Mouse (Mus musculus): ENCODE data around the gene Opcml.

The Opcml gene

DNA sequence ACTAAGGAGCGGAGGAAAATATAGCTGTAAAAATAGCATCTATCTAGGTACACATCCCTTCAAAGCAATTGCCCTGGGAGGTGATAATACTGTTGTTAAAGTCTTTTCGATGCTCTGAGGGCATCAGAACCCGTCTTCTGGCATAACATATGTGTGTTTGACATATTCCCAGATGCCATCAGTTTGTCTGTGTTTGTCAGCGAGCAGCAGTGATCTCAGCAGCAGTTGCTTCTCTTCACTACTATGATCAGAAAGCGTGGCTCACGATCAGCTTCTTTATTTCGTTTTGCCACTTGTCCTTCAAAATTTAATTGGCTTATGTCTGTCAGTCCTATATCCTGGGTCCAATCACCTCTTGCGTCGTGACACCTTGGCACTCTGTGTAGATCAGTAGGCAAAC is 447.9 kb downstream of the Opcml start:
- DNase-seq (ENCODE audit: low spot score in 2 of 2) = no peak

DNA sequence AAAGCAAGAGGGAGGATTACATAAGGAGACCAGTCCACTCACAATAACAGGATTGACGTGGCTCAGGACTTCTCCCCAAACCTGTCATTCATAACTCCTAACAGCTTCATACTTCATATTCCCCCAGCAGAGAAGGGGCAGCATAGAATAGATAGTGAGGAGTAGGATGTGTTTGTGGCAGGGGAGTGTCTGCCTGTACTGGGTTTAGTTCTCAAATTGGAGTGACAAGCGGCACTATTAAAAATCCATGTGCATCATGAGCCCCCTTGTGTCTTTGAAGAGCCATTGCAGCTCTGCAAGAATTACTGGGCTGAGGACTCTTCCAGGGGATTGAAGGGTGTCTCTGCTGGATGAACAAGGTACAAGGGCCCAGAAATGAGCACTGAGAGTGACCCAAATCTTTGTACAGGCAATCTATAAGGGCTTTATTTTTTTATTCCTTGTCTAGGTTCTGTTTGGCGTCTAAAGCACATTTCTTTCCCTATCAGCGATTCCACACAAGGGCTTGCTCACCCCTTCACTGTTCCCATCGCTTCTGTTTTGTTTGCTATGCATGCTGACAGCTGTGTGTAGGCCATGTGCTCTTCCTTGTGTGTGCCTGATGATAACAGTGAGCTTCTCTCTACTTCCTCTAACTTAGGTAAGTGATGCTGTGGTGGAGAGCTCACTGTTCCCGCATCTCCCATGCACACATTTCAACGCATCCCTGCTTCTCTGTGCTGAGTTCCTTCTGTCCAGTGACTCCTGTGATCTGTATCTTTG is 457.3 kb downstream of the Opcml start:
- no peak for DNase-seq (ENCODE audit: low spot score in 2 of 2)

DNA sequence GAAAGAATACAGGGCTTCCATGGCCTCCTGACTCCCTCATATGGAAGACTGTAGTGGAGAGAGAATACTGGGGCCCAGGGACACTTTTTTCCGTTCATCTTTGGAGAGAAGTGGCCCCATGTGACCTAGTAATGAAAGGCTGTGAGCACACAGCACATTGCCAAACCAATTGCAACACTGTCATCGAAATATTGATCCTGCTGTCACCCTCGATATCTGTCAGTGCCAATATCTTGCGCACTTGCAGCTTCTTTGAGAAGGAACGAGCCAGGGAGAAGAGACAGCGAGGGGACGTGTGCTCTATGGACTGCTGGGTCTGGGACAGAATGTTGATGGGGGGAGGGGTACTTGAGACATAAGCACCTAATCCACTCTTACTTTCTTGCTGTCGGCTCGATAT is 460.8 kb downstream of the Opcml start:
- no peak for DNase-seq (ENCODE audit: low spot score in 2 of 2)

DNA sequence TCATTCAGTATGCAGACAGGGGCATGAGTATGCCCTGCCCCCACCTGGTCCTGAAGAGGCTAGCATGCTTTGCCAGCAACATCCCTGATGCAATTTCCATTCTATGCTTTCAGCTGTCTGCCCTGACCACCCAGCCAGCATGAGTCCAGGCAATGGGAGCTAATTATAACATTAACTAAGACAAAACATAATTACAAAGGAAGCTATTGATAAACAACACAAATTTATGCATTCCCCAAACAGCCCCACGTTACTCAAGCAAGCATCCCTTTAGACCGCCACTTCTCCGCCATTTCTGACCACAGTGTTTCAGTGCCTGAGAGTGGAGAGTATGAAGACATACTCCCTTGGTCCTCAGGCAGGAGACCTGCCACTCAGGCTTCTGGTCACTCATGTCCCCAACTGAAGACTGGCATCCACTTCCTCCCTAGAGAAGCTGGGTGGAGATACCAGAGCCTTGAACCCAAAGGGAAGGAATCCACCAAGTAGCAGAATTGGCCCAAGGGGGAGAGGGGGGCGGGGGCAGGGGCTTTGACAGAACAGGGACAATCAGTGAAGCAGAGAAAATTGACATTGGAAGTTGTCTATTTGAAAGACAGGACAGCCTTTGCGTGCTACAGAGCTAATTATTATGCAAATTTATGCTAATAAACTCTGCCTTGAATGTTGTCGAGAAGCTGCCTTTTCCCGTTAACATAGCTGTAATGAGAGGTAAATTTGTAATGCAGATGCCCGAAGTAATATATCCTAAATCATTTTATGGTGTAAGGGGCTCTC is 464.7 kb downstream of the Opcml start:
- no peak for DNase-seq (ENCODE audit: low spot score in 2 of 2)

DNA sequence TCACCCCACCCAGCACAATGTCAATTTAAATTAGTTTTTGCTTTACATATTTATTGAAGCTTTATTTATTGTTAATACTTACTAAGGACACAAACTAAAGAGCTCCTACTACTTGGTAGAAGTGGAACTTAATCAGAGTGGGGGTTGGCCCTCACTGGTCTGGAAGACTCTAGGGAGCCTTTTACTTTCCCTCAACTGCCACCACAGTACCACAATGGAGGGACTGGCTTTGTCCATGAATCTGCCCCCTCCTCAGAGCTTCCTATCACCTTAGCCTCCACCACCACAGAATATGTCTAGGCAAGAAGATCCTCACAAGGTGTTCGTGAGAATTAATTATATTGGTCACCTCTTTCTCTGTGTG is 465.3 kb downstream of the Opcml start:
- no peak for DNase-seq (ENCODE audit: low spot score in 2 of 2)

DNA sequence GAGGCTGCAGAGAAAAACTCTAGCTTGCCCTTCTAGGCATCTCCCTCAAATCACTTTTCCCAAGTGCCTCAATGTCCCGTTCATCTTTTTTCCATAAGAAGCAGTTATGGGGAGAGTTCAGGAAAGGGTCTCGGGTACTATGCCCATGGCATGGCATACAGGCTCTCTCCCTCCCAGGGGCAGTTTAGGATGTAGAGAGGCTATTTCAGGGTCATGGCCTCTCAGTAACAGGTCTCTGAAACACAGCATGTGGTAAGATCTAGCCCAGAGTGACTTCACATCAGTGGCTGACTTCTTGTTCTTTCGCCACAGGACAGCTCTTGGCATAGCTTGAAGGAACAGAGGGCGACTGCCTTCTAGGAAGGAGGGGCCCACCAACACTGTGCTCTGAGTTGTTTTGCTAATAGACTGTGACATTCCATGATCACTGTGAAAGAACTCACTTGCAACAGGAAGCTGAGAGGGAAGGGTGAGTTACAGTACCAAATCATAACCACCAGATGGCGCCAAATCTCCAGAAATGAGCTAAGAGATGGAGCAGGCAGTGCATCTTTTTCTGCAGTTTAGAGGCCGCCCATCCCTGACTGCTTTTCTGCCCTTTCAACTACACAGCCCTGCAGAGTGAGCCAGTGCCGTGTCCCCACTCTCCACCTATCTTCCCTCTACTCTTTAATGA is 470.6 kb downstream of the Opcml start:
- peak; percentile 11 to 54 for DNase-seq (ENCODE audit: low spot score in 2 of 2)

DNA sequence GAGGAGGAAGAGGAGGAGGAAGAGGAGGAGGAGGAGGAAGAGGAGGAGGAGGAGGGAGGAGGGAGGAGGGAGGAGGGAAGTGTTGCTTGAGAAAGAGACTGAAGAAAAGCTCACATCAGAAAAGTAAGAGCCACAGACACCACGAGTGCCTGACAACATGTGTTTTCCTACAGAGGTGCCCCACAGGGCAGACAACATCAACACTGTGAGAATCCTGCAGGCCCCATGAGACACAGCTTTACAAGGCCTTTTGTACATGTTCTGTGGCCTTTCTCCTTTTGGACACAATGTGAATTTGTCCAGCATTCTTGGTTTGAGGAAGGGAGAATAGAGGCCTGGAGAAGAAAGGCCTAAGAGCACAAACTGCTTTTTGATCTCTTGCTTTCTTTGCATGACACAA is 471.4 kb downstream of the Opcml start:
- DNase-seq (ENCODE audit: low spot score in 2 of 2) = no peak

DNA sequence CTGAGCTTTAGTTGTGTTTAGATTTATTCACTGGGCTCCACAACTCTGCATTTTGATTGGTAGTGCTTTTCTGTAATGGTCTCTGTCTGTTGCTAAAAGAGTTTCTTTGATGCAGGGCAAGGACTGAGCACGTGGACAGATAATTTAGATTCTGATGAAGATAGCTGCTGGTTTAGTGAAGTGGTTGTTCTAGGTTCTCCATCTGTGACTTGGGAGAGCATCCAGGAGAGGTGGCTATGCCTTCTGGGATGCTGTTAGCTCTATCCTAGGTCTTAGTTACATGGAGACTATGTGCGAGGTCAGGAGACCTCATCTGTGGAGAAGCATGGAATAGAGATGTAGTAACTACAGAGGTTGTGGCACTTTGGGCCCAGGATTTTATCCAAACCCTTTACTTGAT is 472.3 kb downstream of the Opcml start:
- no peak for DNase-seq (ENCODE audit: low spot score in 2 of 2)

DNA sequence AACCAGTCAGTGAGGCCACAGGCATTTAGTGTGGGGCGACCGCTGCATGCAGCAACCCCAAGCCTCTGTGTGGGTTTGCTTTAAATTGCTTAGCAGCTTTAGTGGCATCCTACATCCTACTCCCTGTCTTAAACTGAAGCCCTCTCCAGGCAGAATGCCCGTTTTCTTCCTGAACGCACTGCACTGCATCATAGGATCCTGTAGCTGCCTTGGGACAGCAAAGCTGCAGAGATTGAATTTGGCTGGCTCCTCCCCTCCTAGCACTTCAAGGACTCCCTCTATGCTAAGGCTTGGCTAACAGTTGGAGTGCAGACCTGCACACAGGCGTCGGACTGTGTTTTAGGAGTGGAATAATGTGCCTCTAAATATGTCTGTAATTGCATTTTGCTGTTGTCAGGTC is 474.2 kb downstream of the Opcml start:
- no peak for DNase-seq (ENCODE audit: low spot score in 2 of 2)

DNA sequence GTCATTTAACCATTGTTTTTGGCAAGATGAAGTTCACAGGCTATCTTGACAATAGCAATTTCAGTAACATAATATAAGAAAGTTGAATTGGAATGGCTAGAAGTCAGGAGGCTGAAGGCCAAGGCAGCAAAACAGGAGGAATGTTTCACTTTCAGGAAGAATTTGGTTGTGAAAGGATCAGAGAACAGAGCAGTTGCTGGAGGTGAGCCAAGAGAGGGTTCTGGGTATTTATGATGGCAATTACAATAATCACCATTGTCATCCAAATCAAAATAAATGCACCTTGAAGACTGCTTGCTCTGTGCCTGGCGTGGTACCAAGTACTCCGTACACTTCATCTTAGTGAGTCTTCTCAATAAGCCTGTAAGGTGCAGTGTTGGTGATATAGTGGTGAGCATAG is 483.2 kb downstream of the Opcml start:
- DNase-seq (ENCODE audit: low spot score in 2 of 2) = no peak

DNA sequence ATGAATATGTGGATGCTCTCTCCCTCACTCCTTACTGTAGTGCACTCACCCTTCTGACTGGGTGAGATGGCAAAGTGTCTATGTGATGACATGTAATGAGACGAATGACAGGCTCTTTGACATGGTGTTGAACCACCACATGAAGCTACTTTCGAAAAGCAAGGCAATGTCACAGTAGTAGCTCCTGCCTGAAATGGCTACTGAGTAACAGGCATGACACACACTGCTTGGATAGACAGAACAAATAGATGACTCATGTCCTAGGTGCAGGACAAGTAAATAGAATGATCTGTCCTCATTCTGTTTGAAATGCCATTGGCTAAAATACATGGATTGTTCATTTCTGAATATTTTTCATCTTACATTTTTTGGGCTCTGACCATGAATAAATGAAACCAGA is 488.0 kb downstream of the Opcml start:
- DNase-seq (ENCODE audit: low spot score in 2 of 2) = no peak

DNA sequence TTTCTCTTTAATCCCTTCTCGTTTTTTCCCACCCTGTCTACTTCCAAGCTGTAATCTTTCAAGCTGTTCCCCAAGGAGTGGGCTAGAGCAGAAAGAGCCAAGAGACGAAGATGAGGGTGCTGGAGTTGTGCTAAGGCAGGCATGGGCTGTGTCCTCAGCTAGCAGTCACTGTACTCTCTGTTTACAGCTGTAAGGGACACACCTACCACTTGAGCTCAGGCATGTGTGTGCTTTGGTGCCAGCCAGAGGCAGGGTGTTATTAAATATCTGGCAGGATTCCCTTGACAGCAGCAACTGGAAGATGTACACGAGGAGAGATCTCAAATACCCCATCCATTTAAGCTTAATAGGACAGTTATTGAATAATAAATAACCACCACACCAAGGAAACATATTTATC is 490.4 kb downstream of the Opcml start:
- DNase-seq (ENCODE audit: low spot score in 2 of 2) = no peak

DNA sequence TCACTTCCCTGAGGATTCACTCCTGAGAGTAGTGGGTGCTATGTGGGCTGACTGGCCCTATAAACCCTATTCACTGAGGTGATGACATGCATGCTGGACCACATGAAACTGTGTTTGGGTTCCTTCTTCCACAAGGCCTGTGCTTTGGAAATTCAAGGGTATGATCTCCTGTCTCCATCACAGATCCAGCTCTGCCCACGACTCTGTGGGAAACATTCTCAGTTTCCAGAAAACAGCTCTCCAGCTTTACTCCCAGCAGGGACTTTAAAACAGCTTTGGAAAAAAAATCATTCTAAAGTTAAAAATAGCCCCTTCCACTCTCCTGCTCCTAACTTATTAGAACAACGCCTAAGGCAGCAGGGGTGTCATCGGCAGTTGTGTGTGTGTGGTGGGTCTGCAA is 491.0 kb downstream of the Opcml start:
- DNase-seq (ENCODE audit: low spot score in 2 of 2) = no peak

DNA sequence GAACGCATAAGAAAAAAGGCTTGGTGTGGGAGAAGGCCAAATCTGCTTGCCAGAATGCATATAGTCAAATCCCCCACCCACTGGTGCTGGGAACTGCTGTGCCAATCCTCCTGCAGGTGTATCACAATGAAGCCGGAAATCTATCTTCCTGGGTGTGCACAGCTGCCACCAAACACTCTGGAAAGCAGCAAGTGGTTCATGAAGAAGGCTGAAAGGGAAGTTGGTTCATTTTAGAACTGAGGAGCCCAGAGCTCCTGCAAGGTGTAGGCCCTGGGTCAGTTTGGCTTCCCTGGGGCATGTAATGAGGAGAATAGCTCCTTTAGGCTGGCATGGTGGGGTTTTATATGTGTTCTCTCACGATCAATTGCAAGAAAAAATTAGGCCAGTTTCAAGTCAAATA is 494.4 kb downstream of the Opcml start:
- DNase-seq (ENCODE audit: low spot score in 2 of 2) = no peak

DNA sequence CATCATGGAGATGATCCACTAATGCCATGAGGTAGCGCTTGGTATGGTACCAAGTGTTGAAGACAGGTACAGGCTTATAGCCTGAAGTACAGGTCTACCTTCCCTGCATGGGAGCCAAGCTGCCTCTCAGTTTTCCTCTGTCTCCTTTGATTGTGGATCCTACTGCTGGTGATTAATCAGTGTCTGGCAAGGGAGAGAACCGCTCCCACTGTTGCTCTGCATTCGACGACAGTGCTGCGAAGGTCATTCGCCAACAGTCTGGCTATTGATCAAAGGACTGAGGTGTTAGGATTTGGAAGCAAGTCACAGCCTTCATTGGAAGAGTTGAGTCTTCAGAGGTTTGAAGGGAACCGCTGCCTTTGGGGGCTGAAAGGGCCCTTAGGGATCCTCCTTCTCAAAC is 495.8 kb downstream of the Opcml start:
- DNase-seq (ENCODE audit: low spot score in 2 of 2) = no peak

DNA sequence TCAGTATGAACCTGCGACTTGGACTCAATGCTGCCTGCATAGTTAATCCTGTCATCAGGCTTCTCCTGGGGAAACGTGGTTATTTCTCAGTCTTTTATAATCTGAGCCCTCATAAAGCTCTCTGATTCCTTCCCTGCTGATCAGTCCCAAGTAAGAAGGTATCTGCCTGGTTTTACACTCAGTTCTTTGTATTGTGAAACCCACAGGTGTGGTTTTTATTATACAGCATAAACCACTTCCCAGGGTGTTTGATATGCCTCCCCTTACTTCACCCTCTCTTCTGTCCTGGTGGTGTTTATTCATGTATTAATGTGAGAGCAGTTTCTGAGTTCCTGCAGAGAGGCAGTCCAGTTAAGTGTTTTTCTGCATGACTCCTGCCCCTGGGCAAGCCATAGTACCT is 496.9 kb downstream of the Opcml start:
- DNase-seq (ENCODE audit: low spot score in 2 of 2) = no peak

DNA sequence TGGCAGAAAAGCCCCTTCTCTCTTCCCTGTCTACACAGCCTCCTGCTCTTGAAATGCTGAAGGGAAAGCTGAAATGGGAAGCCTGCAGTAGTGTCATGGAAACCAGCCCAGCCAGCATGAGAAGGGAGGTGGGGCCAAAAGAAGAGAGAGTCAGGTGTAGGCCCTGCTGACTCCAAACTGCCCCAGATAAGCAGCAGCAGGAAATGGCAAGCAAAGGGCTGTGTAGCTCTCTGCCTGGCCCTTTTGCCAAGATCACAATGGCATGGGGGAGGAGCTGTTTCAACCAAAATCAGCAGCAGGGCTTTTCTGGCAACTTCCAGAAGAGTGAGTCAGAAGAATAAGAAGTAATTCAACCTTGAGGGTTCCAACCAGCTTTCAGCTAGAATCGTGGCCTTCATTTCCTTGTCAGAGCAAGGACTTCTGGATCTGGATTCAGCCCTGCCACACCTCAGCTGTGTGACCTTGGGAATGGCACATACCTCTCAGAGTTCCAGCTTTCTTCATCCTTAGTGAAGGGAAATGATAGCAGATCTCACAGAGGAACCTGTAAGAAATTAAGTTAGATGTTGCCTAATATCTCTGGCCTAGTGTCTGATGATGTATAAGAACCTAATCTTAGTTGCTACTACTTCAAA is 499.2 kb downstream of the Opcml start:
- no peak for DNase-seq (ENCODE audit: low spot score in 2 of 2)

DNA sequence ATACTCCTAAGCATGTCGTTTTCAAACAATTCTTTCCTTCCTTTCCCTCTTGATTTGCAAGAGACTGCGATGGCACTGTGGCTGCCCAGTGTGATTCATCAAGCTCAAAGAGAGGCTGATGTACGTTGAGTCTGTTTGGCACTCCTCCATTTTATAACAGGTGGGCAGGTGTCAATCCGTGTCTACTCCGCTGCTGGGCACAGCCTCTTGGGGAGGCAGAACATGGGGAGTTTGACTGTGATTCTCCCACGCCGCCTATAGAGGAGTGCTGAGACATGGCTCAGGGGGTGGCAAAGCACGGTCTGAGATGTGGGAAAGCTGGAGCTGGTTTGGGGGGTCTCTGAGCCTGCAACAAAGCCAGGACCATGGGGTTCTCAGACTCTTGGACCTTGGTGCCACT is 513.1 kb downstream of the Opcml start:
- DNase-seq (ENCODE audit: low spot score in 2 of 2) = no peak

DNA sequence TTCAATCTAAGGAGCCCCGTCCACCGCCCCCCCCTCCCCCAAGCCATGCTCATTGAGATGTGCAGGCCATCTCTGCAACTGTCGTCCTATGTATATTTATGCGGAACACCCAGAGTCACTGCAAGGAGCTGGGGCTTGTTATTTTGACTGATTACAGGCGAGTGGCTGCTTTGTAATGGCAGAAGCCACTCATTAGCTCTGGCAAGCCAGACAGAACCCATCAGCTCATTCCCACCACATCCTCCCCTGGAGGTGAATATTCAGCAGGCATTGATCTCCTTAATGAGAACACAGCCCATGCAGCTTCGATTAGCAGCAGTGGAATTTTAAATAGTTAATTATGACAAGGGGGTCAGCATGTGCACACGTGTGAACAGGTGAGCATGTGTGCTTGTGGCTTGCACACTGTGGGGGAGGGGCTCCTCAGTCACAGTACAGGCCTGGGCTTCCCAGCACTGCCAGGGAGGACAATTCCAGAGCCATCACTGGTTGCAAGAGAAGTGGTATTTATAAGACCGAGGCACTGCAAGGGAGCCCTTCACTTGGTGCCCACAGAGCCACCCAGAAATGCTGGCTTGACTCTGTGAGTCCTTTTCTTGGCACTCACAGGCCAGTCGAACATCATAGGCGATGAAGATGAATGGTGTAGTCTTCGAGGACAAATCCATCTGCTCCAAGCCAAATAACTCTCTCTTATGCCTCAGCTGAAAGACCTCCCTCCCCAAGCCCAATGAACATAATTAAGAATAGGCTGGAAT is 516.0 kb downstream of the Opcml start:
- DNase-seq (ENCODE audit: low spot score in 2 of 2) = no peak

DNA sequence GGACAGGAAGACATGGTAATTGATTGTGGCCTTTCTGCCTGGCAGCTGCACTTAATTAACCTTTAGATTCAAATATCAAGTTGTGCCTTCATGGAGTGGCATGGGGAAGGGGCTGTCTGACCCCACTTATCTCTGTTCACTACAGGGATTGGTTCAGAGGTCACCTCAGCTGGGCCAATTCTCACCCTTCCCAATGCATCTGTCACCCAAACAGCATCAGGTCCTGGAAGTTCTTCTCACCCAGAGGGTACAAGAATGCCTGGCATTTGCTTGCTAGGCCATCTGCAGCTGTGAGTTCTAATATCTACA is 516.5 kb downstream of the Opcml start:
- DNase-seq (ENCODE audit: low spot score in 2 of 2) = no peak

DNA sequence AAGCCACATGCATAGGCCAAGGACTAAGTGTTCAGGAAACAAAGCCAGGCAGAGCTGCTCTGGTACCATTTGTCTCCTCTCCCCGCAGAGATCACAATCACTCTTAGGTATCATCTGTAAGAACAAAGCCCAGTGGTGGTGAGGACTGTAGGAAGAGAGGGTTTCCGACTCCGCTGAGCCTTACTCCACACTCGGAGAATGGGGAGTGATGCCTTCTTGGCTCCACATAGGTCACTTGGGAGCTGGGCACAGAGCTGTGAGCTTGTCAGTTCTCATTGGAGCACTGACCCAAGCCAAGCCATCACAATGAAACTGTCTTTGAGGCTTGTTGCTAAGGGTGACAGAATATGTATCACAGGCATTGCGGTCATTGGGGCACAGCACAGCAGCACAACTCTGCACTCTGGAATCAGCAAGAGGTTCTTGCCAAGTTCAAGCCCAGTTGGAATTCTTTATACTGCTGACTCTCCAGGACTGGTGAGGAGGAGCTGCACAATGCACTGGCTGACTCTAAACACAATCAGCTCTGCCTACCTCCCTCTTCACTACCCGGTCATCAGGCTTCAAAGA is 517.0 kb downstream of the Opcml start:
- no peak for DNase-seq (ENCODE audit: low spot score in 2 of 2)

DNA sequence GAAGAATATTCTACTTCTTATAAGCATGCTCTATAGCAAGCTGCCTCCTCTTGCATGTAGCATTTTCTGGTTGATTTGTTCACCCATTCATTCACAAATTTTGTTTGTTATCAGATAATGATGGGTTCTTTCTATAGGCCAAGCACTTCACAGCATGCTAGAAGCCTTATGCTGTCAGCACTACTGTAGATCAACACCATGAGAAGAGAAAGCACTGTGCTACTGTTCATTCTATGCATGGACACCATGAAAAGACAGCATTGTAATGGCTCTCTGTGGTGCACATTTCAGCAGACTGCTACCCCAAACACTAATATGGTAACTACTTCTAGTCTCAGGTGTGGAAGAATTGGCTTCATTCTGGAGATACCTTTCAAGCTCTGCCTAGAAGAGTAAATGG is 527.3 kb downstream of the Opcml start:
- DNase-seq (ENCODE audit: low spot score in 2 of 2) = no peak

All from spleen, postnatal 10 days (tissue).